Mouse (Mus musculus) megakaryocyte progenitor cell, adult 5-6 weeks (primary cell): Measurements from ENCODE around the gene Ndufa11. TPM values are rescaled to one million over a fixed set of nuclear protein-coding genes. Genes with fewer than 3 reads are reported as not detected.
A peak's percentile ranks its signal among the peaks of the same experiment; 100 is the strongest.

Experiments
- ATAC-seq: replicated peaks from 2 replicates; pipeline ENCODE4 v1.8.0; 2016; ENCODE audit warnings: mild to moderate bottlenecking, moderate TSS enrichment, inconsistent platforms; ENCODE audit not compliant: poor library complexity
- total RNA-seq, 2 experiments: library from RNA; stranded (forward) in 1 of 2; stranded (reverse) in 1 of 2; fragments of 157-497, 149-512 nt in 1 of 2; fragments of 200-1000 nt in 1 of 2; gene quantifications; 2 replicates each; pipeline versions ENCODE4 v1.2.3 to v1.2.4; 2015 to 2017

Gene Ndufa11
- total RNA-seq, 2 experiments from 2014 or later, result 131 to 151 TPM

GRCm38 (mm10) chr17:56715914-56716654 is 1.5 kb upstream of the Ndufa11 start:
- no peak for ATAC-seq

GRCm38 (mm10) chr17:56716655-56717362 is 758 bp upstream of the Ndufa11 start:
- ATAC-seq, result peak; percentile 84

GRCm38 (mm10) chr17:56722441-56722840 is 4.9 kb downstream of the Ndufa11 start:
- no peak for ATAC-seq

- peak; percentile 23; the same call in 1 of the 2 replicates for ATAC-seq
These were observed 6.0 kb downstream of the Ndufa11 start for GRCm38 (mm10) chr17:56723419-56724161.

GRCm38 (mm10) chr17:56727029-56727649 is 9.6 kb downstream of the Ndufa11 start:
- ATAC-seq, result no peak

DNA sequence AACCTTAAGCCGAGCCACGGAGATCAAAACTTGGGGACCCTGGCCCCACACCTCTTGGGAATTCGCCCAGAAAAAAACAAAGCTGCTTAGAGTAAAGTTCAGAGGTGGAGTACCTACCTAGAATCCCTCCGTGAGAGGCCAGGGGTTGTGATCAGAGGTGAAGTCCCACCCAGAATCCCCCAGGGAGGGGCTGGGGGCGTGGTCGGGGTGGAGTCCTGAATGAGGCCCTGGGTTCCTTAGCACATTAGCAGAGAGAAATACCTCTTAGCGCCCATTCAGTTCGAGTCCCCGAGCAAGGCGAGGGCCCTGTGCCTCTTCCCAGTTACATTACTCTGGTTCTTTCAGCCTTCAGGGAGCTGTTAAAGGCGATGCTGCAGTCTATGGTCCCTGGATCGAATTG is 10.1 kb downstream of the Ndufa11 start:
- ATAC-seq, result no peak

GRCm38 (mm10) chr17:56728117-56728516 is 10.6 kb downstream of the Ndufa11 start:
- ATAC-seq, result no peak

DNA sequence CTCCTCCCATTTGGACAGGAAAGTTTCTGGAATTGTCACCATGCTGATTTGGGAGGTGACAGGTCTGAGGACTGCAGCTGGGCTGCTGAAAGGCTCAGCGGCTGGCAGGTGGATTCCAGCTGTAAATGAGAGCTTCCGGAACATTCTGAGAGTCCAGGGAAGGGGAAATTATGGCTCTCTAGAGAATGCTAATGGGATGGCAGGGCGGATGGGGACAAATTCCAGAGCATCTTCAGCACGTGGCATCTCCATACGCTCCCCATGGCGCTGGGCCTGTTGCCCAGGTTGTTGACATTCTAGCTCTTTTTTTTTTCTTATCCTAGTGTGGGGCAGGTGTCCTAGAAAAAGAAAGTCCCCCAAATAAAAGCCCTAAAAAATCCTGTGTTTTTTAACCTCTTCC is 11.6 kb downstream of the Ndufa11 start:
- no peak for ATAC-seq

DNA sequence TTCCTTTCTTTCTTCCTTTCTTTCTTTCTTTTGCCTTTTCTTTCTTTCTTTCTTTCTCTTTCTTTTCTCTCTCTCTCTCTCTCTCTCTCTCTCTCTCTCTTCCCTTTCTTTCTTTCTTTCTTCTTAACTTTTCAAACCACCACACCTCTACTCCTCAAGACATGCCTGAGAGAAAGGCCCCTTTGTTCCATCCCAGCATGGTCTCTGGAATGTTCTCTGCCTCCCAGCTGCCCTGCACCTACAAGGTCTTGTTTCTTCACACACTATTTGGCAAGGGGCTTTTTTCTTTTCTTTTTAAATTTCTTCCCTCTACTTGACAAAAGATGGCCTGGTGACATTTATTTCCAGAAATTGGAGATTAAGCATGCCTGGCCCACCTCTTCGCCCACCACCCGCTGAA is 12.1 kb downstream of the Ndufa11 start:
- ATAC-seq, result no peak

- ATAC-seq, result peak; percentile 70
These were observed 19.0 kb downstream of the Ndufa11 start for GRCm38 (mm10) chr17:56736534-56736933.

DNA sequence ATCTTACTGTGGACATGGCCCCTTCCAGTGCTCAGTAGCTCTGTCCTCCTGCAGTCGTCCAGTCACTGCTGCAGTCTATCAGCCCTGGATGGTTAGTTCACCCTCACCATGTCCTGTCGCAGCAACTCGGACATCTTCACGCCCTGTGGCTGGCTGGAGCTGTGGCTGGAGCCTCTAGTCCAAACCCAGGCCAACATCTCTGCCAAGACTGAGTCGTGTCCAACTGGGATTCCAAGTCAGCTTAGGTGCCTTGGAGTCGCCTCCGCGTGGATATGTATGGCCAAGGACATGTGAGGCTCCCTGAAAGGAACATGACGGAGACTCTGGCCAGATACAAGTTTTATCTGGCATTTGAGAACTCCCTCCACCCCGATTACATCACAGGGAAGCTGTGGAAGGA is 20.7 kb downstream of the Ndufa11 start:
- no peak for ATAC-seq

- ATAC-seq, result no peak
These were observed 22.7 kb downstream of the Ndufa11 start for GRCm38 (mm10) chr17:56740118-56740787.

GRCm38 (mm10) chr17:56740788-56741160 is 23.2 kb downstream of the Ndufa11 start:
- ATAC-seq, result no peak

- no peak for ATAC-seq
These were observed 26.6 kb downstream of the Ndufa11 start for GRCm38 (mm10) chr17:56744173-56744572.

- ATAC-seq, result peak; percentile 15; the same call in 1 of the 2 replicates
These were observed 34.0 kb downstream of the Ndufa11 start for GRCm38 (mm10) chr17:56751404-56752072.

- ATAC-seq, result no peak
These were observed 35.9 kb downstream of the Ndufa11 start for GRCm38 (mm10) chr17:56753452-56753851.

GRCm38 (mm10) chr17:56754271-56755185 is 37.0 kb downstream of the Ndufa11 start:
- peak; percentile 53 for ATAC-seq

- ATAC-seq, result no peak
These were observed 39.3 kb downstream of the Ndufa11 start for GRCm38 (mm10) chr17:56756703-56757399.
